Mouse (Mus musculus): ENCODE measurements at regions not wholly inside any gene's neighbourhood (a gene's known extent, or its start where the extent isn't known, plus 50 kb on each side); places are given as distances from the start of the nearest gene placed in this dataset.

- no peak for DNase-seq (ENCODE audit: low spot score)
- WGBS = 91% methylated on average over 8 of the region's 8 CpGs
- Histone ChIP-seq H3K27me3 (replicated peaks; ENCODE audit: low read depth, poor library complexity, severe bottlenecking) (no peaks in the 10 kb centered on the region), H3K4me1 (no peaks in the 10 kb centered on the region), H3K27ac (replicated peaks) (no peak overlapping the region), H3K9me3 (no peaks in the 10 kb centered on the region), H3K4me3 (no peak overlapping the region), H3K36me3 (replicated peaks) (no peaks in the 10 kb centered on the region)
These were observed 151.0 kb upstream of the 9630041A04Rik start for GRCm38 (mm10) chr9:101710611-101711071.

DNA sequence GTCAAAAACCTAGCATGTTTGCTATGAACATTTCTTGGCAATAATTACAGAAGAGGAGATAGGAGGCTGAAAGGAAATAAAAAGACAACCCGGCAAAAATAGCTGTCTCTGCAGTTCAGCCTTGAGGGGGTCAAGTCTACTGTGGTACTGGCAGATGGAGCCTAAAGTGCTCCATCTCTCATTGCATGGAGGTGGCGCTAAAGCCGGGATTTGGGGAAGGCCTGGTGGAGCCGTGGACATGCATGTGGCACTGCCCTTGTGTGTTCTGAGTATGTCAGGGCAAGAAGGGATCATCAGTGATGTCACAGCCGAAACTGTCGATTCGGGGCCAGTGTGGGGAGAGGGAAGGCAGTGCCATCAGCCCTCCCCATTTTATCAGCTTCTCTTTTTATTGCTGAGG is 161.3 kb upstream of the 9630041A04Rik start:
- H3K4me3 ChIP-seq = no peak overlapping the region
- WGBS = 75% methylated on average over 7 of the region's 7 CpGs
- no peak overlapping the region for H3K27ac ChIP-seq (replicated peaks)
- DNase-seq (ENCODE audit: low spot score) = no peak
- no peaks in the 10 kb centered on the region for H3K27me3 ChIP-seq (replicated peaks; ENCODE audit: low read depth, poor library complexity, severe bottlenecking)
- H3K36me3 ChIP-seq (replicated peaks) = no peaks in the 10 kb centered on the region
- no peaks in the 10 kb centered on the region for H3K4me1 ChIP-seq
- no peaks in the 10 kb centered on the region for H3K9me3 ChIP-seq

DNA sequence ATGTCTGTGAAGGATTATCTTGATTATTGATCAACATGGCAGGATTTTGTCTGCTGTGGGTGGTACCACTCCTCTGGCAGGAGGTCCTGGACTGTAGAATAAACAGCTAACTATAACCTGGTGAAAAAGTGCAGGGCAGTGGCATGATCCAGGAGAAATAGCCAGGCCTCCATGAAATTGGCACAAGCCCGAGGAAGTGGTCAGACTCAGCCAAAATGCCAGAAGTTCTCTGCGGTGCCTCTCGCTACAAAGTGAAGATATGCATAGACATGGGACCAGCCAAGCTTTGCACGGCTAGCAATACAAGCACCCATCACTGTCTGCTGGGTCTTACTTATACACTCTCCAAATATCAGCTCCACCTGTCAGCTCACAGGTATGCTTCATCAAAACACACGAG is 167.6 kb upstream of the 9630041A04Rik start:
- 93% methylated on average over 5 of the region's 5 CpGs for WGBS
- no peaks in the 10 kb centered on the region for H3K36me3 ChIP-seq (replicated peaks)
- H3K27me3 ChIP-seq (replicated peaks; ENCODE audit: low read depth, poor library complexity, severe bottlenecking) = peaks cover 21% of the 10 kb centered on the region
- no peak overlapping the region for H3K4me3 ChIP-seq
- DNase-seq (ENCODE audit: low spot score) = no peak
- H3K4me1 ChIP-seq = peaks cover 12% of the 10 kb centered on the region; the same call in 1 of the 2 replicates
- H3K27ac ChIP-seq (replicated peaks) = no peak overlapping the region
- no peaks in the 10 kb centered on the region for H3K9me3 ChIP-seq

GRCm38 (mm10) chr9:101691336-101691735 is 170.3 kb upstream of the 9630041A04Rik start:
- H3K27ac ChIP-seq (replicated peaks) = no peak overlapping the region
- 86% methylated on average over 6 of the region's 6 CpGs for WGBS
- no peak for DNase-seq (ENCODE audit: low spot score)
- no peak overlapping the region for H3K4me3 ChIP-seq
- H3K9me3 ChIP-seq = no peaks in the 10 kb centered on the region
- no peaks in the 10 kb centered on the region for H3K36me3 ChIP-seq (replicated peaks)
- peaks cover 21% of the 10 kb centered on the region for H3K27me3 ChIP-seq (replicated peaks; ENCODE audit: low read depth, poor library complexity, severe bottlenecking)
- H3K4me1 ChIP-seq = peaks cover 12% of the 10 kb centered on the region; the same call in 1 of the 2 replicates

DNA sequence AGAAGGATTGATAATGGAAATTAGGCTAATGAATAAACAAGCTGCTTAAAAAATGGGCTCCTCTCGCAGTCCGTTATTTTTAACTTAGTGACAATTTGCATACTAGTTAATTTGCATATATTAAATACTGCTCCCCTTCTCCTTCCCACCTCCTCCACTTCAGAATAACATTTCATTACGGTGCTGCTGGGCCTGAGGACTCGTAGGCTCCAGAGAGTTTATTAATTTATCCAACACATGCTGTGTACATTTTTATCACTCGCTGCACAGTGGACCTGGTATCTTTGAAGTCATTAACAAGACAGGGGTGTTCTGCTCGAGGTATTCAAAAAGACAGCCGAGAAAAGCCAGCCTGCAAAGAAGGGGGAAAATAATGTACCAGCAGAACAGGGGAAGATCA is 170.7 kb upstream of the 9630041A04Rik start:
- H3K27ac ChIP-seq (replicated peaks) = no peak overlapping the region
- H3K36me3 ChIP-seq (replicated peaks) = no peaks in the 10 kb centered on the region
- peaks cover 12% of the 10 kb centered on the region; the same call in 1 of the 2 replicates for H3K4me1 ChIP-seq
- no peak overlapping the region for H3K4me3 ChIP-seq
- DNase-seq (ENCODE audit: low spot score) = no peak
- H3K27me3 ChIP-seq (replicated peaks; ENCODE audit: low read depth, poor library complexity, severe bottlenecking) = peaks cover 21% of the 10 kb centered on the region
- no peaks in the 10 kb centered on the region for H3K9me3 ChIP-seq
- 69% methylated on average over 7 of the region's 7 CpGs for WGBS

DNA sequence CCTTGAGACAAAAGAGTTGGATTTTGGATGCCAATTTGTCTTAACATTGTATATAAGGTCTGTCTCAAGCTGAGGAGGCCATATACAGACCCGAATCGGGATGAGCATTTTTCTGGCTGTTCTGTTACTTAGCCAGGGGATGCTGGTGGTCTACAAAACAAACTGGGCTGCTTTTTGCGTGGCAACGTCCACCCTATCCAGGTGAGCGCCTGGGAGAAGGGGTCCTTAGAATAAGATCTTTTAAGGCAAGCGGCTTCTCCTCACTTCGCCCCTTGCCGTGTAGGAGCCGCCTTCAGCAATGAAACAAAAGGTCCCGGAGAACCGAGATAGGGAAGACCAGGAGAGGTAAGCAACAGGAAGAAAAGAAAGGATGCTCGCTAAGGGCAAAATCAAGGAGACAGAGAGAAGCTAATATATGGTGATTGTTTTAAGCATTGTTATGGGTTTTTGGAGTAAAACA is 171.2 kb upstream of the 9630041A04Rik start:
- Histone ChIP-seq H3K4me1 (peaks cover 12% of the 10 kb centered on the region; the same call in 1 of the 2 replicates), H3K4me3 (peak overlapping the region; percentile 42), H3K27me3 (replicated peaks; ENCODE audit: low read depth, poor library complexity, severe bottlenecking) (peaks cover 21% of the 10 kb centered on the region), H3K36me3 (replicated peaks) (no peaks in the 10 kb centered on the region), H3K27ac (replicated peaks) (peak overlapping the region; percentile 69), H3K9me3 (no peaks in the 10 kb centered on the region)
- 13% methylated on average over 12 of the region's 12 CpGs for WGBS
- DNase-seq (ENCODE audit: low spot score) = no peak

- Histone ChIP-seq H3K27me3 (replicated peaks; ENCODE audit: low read depth, poor library complexity, severe bottlenecking) (peaks cover 21% of the 10 kb centered on the region), H3K4me3 (peak overlapping the region; percentile 42), H3K27ac (replicated peaks) (no peak overlapping the region; the same call in 1 of the 2 replicates), H3K36me3 (replicated peaks) (no peaks in the 10 kb centered on the region), H3K4me1 (peaks cover 12% of the 10 kb centered on the region; the same call in 1 of the 2 replicates), H3K9me3 (no peaks in the 10 kb centered on the region)
- peak; percentile 92 for DNase-seq (ENCODE audit: low spot score)
- 17% methylated on average over 11 of the region's 11 CpGs for WGBS
These were observed 171.9 kb upstream of the 9630041A04Rik start for GRCm38 (mm10) chr9:101689532-101690401.

DNA sequence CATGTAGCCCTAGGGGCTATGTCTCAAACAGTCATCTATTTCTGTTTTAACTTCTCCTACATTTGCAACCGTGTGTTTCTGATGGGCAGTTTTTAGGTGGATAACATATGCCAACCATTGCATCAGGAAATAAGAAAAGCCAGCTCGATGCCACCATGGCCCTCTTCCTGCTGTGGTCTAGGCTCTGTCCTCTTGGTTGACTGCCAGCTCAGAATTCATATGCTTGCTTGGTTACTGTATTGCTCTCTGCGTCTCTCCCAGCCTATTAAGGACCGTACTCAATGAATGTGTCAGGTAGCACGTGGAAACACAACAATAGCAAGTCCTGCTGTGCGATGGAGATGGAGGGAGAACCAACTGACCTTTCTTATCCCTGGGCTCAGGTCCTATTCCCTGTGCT is 174.4 kb upstream of the 9630041A04Rik start:
- Histone ChIP-seq H3K9me3 (no peaks in the 10 kb centered on the region), H3K27me3 (replicated peaks; ENCODE audit: low read depth, poor library complexity, severe bottlenecking) (peaks cover 20% of the 10 kb centered on the region), H3K4me3 (no peak overlapping the region), H3K36me3 (replicated peaks) (no peaks in the 10 kb centered on the region), H3K27ac (replicated peaks) (no peak overlapping the region), H3K4me1 (peaks cover 12% of the 10 kb centered on the region; the same call in 1 of the 2 replicates)
- 83% methylated on average over 6 of the region's 6 CpGs for WGBS
- no peak for DNase-seq (ENCODE audit: low spot score)

DNA sequence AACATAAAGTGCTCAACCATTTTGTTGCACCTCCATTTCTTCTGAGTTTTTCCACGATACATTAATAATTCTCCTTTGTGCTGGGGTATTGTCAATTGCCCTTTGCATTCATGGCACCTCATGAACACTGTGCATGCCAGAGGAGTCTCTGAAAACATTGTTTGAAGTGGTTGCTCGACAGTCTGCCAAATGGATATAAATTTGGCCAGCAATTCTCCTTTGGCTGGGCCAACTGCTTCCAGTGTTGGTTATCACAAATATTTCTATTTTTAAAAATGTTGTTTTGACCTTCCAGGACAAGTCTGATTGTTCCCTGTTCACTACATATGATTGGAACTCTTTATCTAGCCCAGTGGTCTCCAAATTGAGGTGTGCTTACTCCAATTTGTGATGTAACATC is 184.1 kb upstream of the 9630041A04Rik start:
- no peaks in the 10 kb centered on the region for H3K4me1 ChIP-seq
- H3K27ac ChIP-seq (replicated peaks) = no peak overlapping the region
- WGBS = 89% methylated on average over 2 of the region's 2 CpGs
- H3K36me3 ChIP-seq (replicated peaks) = no peaks in the 10 kb centered on the region
- DNase-seq (ENCODE audit: low spot score) = no peak
- H3K4me3 ChIP-seq = no peak overlapping the region
- H3K9me3 ChIP-seq = no peaks in the 10 kb centered on the region
- H3K27me3 ChIP-seq (replicated peaks; ENCODE audit: low read depth, poor library complexity, severe bottlenecking) = no peaks in the 10 kb centered on the region

- 82% methylated on average over 1 of the region's 1 CpGs for WGBS
- Histone ChIP-seq H3K9me3 (no peaks in the 10 kb centered on the region), H3K27me3 (replicated peaks; ENCODE audit: low read depth, poor library complexity, severe bottlenecking) (no peaks in the 10 kb centered on the region), H3K4me3 (no peak overlapping the region), H3K4me1 (no peaks in the 10 kb centered on the region), H3K27ac (replicated peaks) (no peak overlapping the region), H3K36me3 (replicated peaks) (no peaks in the 10 kb centered on the region)
- DNase-seq (ENCODE audit: low spot score) = no peak
These were observed 191.5 kb upstream of the 9630041A04Rik start for GRCm38 (mm10) chr9:101670111-101670510.

DNA sequence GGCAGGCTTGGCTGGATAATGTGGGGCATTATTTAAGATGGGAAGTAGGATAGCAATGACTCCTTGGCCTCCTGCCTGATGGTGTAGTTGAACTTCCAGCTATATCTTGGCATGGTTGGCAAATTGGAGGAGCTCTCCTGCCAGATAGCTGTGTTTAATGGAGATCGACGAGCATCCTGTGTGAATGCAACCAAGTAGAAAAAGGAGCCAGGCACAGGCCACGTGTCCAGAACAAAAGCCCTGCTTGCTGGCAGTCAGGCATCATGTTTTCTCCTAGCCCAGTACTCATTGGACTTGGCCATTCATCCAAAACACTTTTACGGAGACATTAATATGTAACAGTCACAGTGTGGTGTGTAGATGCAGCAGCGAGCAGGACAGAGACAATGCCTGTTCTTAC is 211.8 kb upstream of the 9630041A04Rik start:
- H3K27me3 ChIP-seq (replicated peaks; ENCODE audit: low read depth, poor library complexity, severe bottlenecking) = no peaks in the 10 kb centered on the region
- 86% methylated on average over 5 of the region's 5 CpGs for WGBS
- no peak for DNase-seq (ENCODE audit: low spot score)

DNA sequence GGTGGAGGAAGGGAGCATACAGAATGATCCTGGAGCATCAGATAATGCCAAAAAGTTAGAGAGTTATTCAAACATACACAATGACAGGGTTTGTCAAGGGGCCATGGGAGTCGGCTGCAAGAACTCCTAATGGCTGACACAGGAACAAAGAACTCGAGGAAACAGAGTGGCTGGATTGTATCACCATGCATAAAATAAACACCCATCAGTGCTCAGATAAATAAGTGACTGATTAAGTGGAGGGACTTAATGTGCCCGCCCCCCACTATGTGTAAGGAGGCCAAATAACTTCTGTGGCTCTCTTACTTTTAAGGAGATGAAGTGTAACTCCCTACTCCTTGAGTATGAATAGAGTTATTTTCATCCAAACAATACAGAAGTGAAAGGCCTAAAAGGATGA is 220.1 kb upstream of the 9630041A04Rik start:
- no peaks in the 10 kb centered on the region for H3K27me3 ChIP-seq (replicated peaks; ENCODE audit: low read depth, poor library complexity, severe bottlenecking)
- H3K4me3 ChIP-seq = no peak overlapping the region
- H3K27ac ChIP-seq (replicated peaks) = no peak overlapping the region
- H3K4me1 ChIP-seq = no peaks in the 10 kb centered on the region
- H3K36me3 ChIP-seq (replicated peaks) = no peaks in the 10 kb centered on the region
- DNase-seq (ENCODE audit: low spot score) = no peak
- 75% methylated on average over 3 of the region's 3 CpGs for WGBS
- peaks cover 4% of the 10 kb centered on the region; the same call in 1 of the 2 replicates for H3K9me3 ChIP-seq

More for the DNA sequence above, 211.8 kb upstream of the 9630041A04Rik start:
- no peaks in the 10 kb centered on the region for H3K4me1 ChIP-seq
- H3K4me3 ChIP-seq = no peak overlapping the region
- H3K36me3 ChIP-seq (replicated peaks) = no peaks in the 10 kb centered on the region
- H3K27ac ChIP-seq (replicated peaks) = no peak overlapping the region
- peaks cover 4% of the 10 kb centered on the region; the same call in 1 of the 2 replicates for H3K9me3 ChIP-seq

GRCm38 (mm10) chr9:101640598-101640997 is 221.0 kb upstream of the 9630041A04Rik start:
- H3K36me3 ChIP-seq (replicated peaks) = no peaks in the 10 kb centered on the region
- H3K4me3 ChIP-seq = no peak overlapping the region
- H3K27me3 ChIP-seq (replicated peaks; ENCODE audit: low read depth, poor library complexity, severe bottlenecking) = no peaks in the 10 kb centered on the region
- H3K4me1 ChIP-seq = no peaks in the 10 kb centered on the region
- H3K27ac ChIP-seq (replicated peaks) = no peak overlapping the region
- DNase-seq (ENCODE audit: low spot score) = no peak
- H3K9me3 ChIP-seq = peaks cover 4% of the 10 kb centered on the region; the same call in 1 of the 2 replicates
